Mouse (Mus musculus) kidney, postnatal 14 days (tissue): ENCODE measurements at regions not wholly inside any gene's neighbourhood (a gene's known extent, or its start where the extent isn't known, plus 50 kb on each side); places are given as distances from the start of the nearest gene placed in this dataset.

Experiments used
- DNase-seq: peaks from one replicate; pipeline ENCODE4 v3.0.0; 2022; ENCODE audit warnings: mixed read lengths

DNA sequence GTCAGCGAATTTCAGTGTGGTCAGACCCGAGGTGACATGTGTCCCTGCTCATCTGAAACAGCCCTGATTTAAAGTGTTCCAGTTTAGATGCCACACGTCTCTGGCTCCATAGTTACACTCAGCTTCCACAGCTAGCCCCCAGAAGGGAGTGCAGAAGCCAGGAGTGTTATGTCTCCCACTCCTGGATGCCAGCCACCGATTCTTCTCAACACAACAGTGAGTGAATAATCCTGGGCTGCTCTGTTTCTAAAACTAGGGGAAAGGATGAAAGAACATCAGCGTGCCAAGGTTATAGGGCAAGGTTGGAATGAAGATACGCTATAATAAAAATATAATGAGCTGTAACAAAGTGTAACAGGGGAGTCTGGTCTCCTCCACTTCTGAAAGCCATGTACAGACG is 51.5 kb upstream of the Stmnd1 start:
- no peak for DNase-seq

- DNase-seq = peak; percentile 74
Measured at GRCm38 (mm10) chr13:46218101-46218701, 55.3 kb upstream of the Stmnd1 start.

DNA sequence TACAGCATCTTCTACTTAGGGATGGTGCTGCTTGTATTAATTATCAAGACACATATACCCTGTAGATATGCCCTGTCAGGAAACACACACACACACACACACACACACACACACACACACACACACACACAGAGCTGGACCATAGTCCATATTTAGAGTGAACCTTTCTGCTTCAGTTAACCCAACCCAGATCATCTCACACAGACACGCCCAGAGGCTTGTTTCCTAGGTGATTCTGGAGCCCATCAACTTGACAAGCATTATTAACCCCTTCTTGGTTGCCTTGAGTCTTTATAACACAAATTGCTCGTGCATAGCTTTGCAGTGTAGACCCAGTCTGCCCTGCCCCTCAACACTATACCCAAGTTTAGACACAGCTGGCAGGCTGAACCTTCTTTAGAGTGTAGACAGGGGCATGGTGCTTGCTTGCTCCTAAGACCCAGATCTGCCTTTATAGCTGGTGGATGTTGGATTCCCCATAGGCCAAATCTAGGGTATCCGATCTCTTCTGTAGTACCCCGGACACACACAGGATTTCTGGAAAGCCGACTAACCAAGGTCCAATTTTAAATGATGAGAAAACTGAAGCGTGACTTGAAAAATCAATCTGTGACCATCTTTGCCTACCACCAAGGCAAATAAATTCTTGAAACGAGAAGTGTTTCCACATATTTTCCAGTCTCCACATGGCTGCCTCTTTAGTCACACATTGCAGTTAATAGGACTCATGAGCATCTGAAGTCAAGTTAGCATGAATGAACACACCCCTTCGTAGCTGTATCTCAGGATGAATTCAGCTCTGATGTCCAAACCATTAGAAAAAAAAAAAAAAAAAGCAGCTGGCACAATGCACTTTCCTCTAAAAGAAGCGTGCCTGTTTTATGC is 56.3 kb upstream of the Stmnd1 start:
- no peak for DNase-seq

- DNase-seq = no peak
Measured at GRCm38 (mm10) chr13:46203551-46203950, 70.0 kb upstream of the Stmnd1 start.

GRCm38 (mm10) chr13:46202586-46202985 is 70.9 kb upstream of the Stmnd1 start:
- DNase-seq = no peak

DNA sequence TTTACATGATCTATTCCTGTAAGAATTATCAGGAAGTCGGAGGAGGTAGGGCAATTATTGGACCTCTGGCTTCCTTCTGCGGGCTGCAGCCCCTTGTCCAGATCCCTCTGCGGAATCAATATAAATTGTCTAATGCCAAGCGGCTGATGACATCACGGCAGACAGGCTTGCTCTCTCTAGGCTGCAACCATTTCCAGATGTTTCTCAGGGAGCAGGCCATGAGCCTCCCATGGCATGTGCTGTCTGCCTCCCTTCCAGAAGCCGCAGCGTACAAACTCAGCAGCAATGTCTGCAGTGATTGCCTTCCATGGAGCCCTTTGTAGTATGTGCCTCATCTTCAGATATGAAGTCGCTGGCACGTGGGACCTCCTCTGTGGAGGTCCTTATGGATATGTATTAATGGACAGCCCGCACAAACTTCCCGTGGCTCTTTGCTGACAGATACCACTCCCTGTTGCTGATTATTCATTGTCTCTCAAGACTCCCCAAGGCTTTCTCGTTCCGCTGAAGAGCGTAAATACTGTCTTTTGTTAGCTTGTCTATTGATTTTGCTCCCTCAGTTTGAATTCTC is 72.4 kb upstream of the Stmnd1 start:
- no peak for DNase-seq

- no peak for DNase-seq
Measured at GRCm38 (mm10) chr13:46193131-46193530, 80.4 kb upstream of the Stmnd1 start.

DNA sequence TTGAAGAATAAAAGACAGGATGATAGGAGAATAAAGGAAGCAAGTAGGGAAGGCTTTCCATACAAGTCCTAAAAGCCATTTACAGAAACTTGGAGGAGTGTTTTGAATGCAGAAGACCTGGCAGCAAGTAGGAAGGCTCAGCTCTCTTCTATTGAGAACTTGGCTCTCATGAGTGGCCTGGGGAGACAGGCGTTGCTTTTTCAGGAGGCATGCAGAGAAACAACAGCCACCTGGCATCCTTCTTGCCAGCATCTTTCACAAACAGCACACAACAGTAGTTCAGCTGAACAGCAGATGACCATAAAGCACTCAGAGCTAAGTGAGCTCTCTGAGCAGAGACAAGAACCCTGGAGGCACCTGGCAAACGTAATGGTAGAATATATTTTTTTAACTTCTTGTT is 83.8 kb upstream of the Stmnd1 start:
- no peak for DNase-seq

DNA sequence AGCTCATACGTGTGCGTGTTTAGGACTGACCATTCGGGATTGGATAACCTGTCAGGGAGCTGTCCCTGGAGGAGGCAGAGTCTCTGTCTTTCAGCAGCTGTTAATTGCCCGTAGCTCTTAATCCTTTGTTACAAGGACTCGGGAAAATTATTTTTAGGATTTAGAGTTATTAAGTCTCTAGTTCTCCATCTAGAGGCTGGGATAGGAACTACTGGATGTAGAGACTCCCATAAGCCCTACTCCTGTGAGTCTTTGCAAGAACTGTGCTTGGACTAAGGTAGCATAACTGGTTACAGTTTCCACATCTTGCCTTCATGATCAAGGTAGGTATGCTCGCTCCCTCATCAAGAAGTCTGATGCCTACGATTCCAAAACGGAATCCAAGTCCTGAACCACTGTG is 90.7 kb upstream of the Stmnd1 start:
- DNase-seq = peak; percentile 21

GRCm38 (mm10) chr13:46180606-46181133 is 92.9 kb upstream of the Stmnd1 start:
- DNase-seq = peak; percentile 40

DNA sequence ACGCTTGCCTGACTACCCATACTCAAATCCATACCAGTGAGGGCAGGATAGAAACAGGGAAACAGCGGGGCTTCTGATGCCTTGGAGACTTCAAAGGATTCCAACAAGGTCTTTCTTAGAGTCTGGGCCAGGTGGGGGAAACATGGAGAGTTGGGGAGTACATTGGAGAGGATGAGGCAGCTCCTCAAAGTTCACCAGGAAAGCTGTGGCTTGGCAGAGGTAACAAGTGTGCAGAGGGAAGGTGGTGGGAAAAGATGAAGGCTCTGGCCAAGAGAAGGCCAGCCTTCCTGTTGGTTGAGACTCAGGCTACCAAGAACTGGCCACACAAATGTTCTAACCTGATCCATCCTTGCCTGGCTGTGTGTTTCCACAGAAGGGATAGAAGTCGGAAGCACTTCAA is 93.6 kb upstream of the Stmnd1 start:
- no peak for DNase-seq

DNA sequence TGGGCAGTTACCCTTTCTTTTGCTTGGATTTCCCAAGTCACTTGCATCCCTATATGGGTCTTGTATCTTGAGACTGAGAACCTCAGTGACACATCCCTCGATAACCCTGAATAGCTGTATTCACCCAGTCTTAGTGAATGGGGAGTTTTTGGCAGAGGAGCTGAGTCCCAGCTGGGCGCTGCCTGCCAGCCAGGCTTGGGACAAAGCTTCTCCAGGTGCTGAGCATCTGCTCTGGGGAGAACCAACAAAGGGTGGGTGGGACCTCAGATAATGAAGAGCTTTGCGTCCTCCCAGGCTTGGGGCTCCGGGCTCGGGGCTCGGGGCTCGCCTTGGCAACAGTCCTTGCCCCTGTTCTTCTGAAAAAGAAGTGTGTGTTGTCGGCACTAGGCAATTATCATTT is 100.4 kb upstream of the Stmnd1 start:
- DNase-seq = no peak

- DNase-seq = peak; percentile 84
Measured at GRCm38 (mm10) chr13:46162025-46162374, 111.5 kb upstream of the Stmnd1 start.

DNA sequence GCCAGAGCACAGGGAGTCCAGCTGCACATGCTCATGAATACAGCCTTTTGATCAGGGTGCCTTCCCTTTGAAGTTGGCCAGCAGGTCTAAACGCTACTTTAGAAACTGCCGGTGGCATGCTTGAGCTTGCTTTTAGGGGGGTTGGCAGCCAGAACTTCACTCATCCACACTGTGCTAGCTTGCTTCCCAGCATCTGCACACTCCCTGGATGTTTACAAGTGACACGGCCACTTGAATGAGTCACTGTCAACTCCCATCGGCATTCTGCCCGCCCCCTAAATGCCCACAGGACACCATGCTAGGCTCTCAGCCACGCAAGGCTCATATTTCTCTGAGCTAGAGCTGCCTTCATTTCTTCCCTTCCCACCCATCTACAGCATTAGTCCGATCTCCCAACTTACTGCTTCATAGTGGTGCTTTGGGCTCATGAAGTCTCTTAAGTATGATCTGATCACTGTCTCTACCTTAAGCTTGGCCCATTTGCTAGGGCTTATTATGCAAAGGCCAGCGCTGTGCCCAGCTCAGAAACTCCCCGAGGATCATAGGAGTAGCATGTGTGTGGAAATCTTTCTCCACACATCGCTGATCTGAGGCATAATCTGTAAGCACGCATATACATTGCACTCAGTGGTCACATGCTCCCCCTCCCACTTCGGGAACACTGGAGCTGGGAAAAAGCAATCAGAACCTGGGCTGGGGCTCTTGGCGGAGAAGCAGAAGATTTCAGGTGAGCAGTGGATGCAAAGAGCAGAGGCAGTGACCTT is 112.1 kb upstream of the Stmnd1 start:
- peak; percentile 3 for DNase-seq

DNA sequence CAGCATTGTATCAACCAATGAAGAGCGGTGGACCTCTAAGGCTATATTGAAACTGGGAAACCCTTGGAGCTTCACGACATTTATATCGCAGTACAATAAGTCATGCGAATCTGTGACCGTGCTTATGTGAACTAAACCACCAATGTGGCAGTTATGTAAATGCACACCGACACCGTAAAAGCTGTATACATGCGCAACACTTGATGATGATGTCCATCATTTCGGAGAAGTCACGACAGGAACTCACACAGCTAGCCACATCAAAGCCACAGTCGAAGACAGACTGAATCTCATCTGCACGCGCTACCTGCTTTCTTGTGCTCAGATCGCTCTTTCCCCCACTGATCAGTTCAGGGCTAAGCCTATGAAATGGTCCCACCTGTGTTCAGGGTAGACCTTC is 114.2 kb upstream of the Stmnd1 start:
- no peak for DNase-seq

DNA sequence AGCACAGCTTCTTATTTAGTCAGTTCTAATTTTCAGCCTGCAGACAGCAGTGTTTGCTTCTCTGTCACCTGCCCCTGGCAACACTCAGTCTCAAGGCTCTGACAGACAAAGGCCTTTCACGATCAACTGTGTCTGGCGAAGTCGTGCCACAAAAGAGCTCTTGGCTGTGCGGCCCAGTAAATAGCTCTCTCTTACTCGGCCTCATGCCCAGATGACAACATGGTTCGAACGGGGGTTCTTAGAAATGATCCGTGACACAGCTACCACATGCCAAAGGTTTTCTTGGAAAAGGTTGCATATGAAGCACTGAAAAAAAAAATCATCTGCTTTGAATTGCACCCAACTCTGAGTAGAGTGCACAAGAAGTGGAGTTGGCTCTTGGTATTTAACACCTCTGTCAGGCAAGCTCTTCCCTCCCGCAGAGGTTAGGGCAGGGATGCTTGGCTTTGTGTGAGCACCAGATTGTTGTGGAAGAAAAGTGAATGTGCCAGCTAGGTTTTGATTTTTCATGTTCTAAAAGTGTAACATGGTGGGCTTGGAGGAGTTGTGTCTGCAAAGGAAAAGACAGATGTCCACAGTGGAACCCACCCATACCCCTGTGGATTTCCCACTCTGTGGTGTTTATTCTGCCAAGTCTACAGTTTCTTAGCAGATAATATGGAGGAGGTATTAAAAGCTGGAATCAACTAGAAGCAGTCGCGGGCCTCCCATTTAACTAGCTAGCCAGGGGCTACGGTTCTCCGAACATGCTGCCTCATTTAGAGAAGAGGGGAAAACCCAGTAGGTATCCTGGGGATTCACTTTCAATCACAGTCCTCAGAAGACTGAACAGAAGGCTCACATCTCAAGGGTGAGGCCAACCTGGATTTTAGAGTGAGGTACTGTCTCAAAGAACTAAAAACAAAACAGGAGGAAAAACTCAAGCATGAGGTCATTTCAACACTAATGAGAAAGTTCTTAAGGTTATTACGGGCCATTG is 120.0 kb upstream of the Stmnd1 start:
- no peak for DNase-seq

DNA sequence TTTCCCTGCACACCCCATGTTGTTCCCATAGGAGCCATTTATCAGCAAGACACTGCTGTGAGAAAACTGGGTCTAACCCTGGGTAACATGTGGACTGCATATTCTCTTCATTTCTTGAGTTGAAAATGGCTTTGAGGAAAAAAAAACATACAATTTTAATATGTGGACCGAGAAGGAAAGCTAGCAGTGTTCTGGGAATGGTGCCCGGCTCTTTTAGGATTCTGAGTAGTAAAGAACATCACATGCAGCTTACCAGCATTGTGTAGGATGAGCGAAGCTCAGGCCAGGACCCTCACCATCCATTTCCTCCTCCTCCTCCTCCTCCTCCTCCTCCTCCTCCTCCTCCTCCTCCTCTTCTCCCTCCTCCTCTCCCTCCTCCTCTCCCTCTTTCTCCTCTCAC is 133.5 kb upstream of the Stmnd1 start:
- DNase-seq = no peak

DNA sequence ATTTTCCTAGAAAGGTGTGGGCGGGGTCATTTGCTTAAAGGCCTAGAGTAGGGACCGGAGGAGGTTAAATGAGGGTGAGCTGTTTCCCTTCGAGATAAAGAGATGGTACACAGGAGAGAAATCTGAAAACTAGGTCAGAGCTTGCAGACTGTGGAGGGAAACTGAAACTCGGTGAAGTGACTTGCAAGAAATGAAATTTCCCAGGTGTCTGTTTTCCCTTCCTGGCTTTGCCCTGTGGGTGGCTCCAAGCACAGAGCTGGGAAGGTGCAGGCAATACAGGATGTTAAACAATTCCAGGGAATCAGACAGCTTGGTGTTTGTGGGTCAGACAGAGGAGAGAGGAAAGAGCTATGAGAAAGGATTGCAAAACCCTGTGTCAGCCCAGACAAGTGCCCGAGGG is 134.3 kb upstream of the Stmnd1 start:
- DNase-seq = no peak

GRCm38 (mm10) chr13:46135411-46135810 is 138.1 kb upstream of the Stmnd1 start:
- DNase-seq = no peak

- no peak for DNase-seq
Measured at GRCm38 (mm10) chr13:46129236-46129855, 144.2 kb upstream of the Stmnd1 start.

GRCm38 (mm10) chr13:46123446-46123845 is 150.1 kb upstream of the Stmnd1 start:
- DNase-seq = no peak

DNA sequence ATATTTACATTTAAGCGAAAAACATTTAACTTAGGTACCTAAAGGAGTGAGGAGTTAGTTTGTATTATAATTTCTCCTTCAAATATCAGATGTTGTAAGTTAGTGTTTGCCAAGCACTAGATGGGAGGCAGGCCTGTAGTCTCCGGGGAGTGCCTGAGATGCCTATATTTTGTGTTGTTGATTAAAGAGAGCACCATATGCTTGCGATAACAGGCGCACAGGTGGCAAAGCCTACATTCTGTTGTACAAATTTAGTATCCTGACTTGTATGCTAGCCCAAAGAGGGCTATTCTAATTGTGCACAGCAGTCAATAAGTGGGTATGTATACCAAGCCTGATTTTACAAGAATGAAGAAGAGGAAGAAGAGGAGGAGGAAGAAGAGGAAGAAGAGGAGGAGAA is 151.8 kb upstream of the Atxn1 start:
- DNase-seq = no peak
